Mouse (Mus musculus) heart, postnatal 0 days (tissue): ENCODE results near the gene Xrcc1. TPM values are rescaled to one million over a fixed set of nuclear protein-coding genes. Genes with fewer than 3 reads are reported as not detected.

Source experiments
- ATAC-seq: fragments of 200-750 bp; cut with Nextera tagmentation; 2 replicates; pipeline ENCODE4 v1.8.0; 2017; ENCODE audit warnings: low read depth, moderate number of reproducible peaks, moderate library complexity; ENCODE audit not compliant: insufficient read depth
- DNase-seq: peaks from one replicate; pipeline ENCODE4 v3.0.0-alpha.2; 2016; ENCODE audit warnings: low spot score
- H3K27ac ChIP-seq: fragments of 300-500 bp; sonication (generic); 2 replicates; pipeline ENCODE4 v1.5.1; 2014; ENCODE audit warnings: low read depth, mild to moderate bottlenecking
- H3K27me3 ChIP-seq: fragments of 300-500 bp; sonication (generic); 2 replicates; pipeline ENCODE4 v1.6.1; 2014; ENCODE audit warnings: low read length, mixed read lengths; ENCODE audit not compliant: control insufficient read depth, insufficient read depth
- H3K36me3 ChIP-seq: fragments of 300-500 bp; sonication (generic); replicated peaks from 2 replicates; pipeline ENCODE4 v1.6.1; 2014; ENCODE audit warnings: low read length, mixed read lengths; ENCODE audit not compliant: control insufficient read depth, insufficient read depth
- H3K4me1 ChIP-seq: fragments of 300-500 bp; sonication (generic); 2 replicates; pipeline ENCODE4 v1.6.1; 2014; ENCODE audit warnings: antibody characterized with exemption; ENCODE audit not compliant: control insufficient read depth, insufficient read depth
- H3K4me2 ChIP-seq: fragments of 300-500 bp; sonication (generic); 2 replicates; pipeline ENCODE4 v1.6.1; 2014; ENCODE audit warnings: low read depth, mild to moderate bottlenecking, low read length, moderate library complexity
- H3K4me3 ChIP-seq: fragments of 300-500 bp; sonication (generic); 2 replicates; pipeline ENCODE4 v1.5.1; 2014; ENCODE audit warnings: low read depth, low read length
- H3K9ac ChIP-seq: fragments of 300-500 bp; sonication (generic); replicated peaks from 2 replicates; pipeline ENCODE4 v1.6.1; 2014; ENCODE audit warnings: low read depth, low read length, mixed read lengths
- H3K9me3 ChIP-seq: fragments of 300-500 bp; sonication (generic); replicated peaks from 2 replicates; pipeline ENCODE4 v1.6.1; 2016; ENCODE audit warnings: low read length; ENCODE audit not compliant: control insufficient read depth
- CTCF ChIP-seq: IDR thresholded peaks from 2 replicates; pipeline ENCODE4 v1.5.1; 2016; ENCODE audit warnings: antibody characterized with exemption, control low read depth, low read depth
- EP300 ChIP-seq: IDR thresholded peaks from 2 replicates; pipeline ENCODE4 v1.6.1; 2016; ENCODE audit warnings: antibody characterized with exemption, low read depth
- WGBS: fragments of 180-500 bp; shearing (Covaris S2); extraction: QIAGEN DNeasy Blood & Tissue Kit; methylation state at CpG from one replicate; pipeline ENCODE4 v1.1.7; 2014; 5-methylcytosine and 5-hydroxymethylcytosine counted together
- polyA plus RNA-seq: library from polyadenylated mRNA; unstranded; fragments of >200 nt; fragmentation: Nextera tagmentation; extraction: Ambion mirVana; gene quantifications from 2 replicates; pipeline ENCODE4 v1.2.1, GENCODE M21; 2015
- total RNA-seq: library from RNA; depleted of rRNA; stranded (reverse); fragments of >200 nt; gene quantifications from 2 replicates; pipeline ENCODE4 v1.2.3, GENCODE M21; 2014; ENCODE audit warnings: low replicate concordance; rRNA removed

The Xrcc1 gene
- 30.3 and 46.1 TPM in 2 replicates for total RNA-seq
- 30.7 and 31.1 TPM in 2 replicates for polyA plus RNA-seq

DNA sequence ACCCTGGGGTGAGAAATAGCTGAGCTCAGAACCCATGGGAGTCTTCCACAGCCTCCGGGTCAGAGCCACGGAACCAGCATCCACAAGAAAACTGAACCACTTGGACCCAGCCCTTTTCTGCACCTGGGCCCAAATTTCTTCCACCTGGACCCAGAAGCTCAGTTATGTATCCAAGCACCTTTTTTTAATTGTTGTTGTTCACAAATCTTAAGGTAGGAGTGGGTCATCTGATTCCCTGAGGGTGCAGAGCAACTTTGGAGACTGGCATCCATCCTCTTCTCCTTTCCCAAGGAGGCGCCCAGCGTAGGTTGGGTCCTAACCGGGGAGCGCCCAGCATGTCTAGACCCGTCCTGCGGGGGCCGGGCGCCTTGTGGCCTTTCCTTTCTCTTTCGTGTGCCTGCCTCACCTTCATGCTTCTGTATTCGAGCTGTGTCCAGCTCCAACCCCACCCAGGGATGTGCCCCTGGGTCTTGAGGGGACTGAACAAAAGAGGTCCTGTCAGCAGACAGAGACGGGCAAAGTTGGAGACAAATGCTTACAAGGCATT lies at the start of gene Xrcc1, which contains the start of gene Pinlyp:
TSS of gene Xrcc1 (plus strand) at position 222 of the 547 bp plus-strand sequence.
TSS of gene Pinlyp (minus strand) at position 51 of the 547 bp plus-strand sequence.
- DNase-seq (no peak), ATAC-seq (no peak)
- no peaks in the 10 kb centered on the region for H3K9me3 ChIP-seq
- no peak for TF ChIP-seq CTCF
- no peak for TF ChIP-seq EP300
- H3K27ac ChIP-seq: peak within 1 kb of the TSS; percentile 24
- H3K36me3 ChIP-seq: peaks cover 16% of the 10 kb centered on the region
- H3K27me3 ChIP-seq: no peaks in the 10 kb centered on the region
- peak within 1 kb of the TSS; percentile 84 for H3K4me3 ChIP-seq
- H3K4me2 ChIP-seq: peak within 1 kb of the TSS; percentile 85
- H3K9ac ChIP-seq: peak within 1 kb of the TSS; percentile 82
- WGBS: 29% methylated on average over 13 of the region's 13 CpGs
- H3K4me1 ChIP-seq: peaks cover 4% of the 10 kb centered on the region; the same call in 1 of the 2 replicates

DNA sequence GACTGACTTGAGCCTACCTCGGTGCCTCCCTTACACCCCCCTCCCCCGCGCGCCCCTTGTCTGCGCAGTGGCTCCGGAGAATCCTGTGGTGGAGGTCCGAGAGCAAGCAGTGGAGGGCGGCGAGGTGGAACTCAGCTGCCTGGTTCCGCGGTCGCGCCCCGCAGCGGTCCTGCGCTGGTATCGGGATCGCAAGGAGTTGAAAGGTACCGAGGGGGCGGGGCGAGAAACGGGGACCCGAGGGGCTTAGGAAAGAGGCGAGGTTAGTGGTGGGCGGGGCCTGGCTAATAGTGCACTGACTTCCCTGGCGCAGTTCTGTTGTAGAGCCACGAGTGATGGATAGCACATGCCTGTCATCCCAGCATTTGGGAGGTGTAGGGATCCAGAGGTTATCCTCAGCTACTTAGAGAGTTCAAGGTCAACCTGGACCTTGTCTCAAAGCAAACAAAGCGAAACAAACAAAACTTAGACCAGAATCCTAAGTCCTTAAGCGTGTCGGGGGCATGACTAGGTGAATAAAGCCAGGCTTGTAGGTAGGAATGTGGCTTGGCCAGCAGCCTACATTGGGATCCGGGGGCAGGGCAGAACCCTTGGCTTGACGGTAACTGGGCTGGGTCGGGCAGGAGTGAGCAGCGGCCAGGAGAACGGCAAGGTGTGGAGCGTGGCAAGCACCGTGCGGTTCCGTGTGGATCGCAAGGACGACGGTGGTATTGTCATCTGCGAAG lies 46.1 kb upstream of the Xrcc1 start:
- no peak overlapping the region for H3K9ac ChIP-seq
- H3K4me2 ChIP-seq: peak overlapping the region; percentile 47
- TF ChIP-seq EP300 (no peak), CTCF (no peak)
- DNase-seq (no peak), ATAC-seq (peak; percentile 25; the same call in 1 of the 2 replicates)
- H3K27ac ChIP-seq: no peak overlapping the region
- peaks cover 50% of the 10 kb centered on the region for H3K27me3 ChIP-seq
- H3K9me3 ChIP-seq: no peaks in the 10 kb centered on the region
- peak overlapping the region; percentile 31 for H3K4me3 ChIP-seq
- 7% methylated on average over 43 of the region's 43 CpGs for WGBS
- H3K36me3 ChIP-seq: no peaks in the 10 kb centered on the region
- peaks cover 8% of the 10 kb centered on the region; the same call in 1 of the 2 replicates for H3K4me1 ChIP-seq

DNA sequence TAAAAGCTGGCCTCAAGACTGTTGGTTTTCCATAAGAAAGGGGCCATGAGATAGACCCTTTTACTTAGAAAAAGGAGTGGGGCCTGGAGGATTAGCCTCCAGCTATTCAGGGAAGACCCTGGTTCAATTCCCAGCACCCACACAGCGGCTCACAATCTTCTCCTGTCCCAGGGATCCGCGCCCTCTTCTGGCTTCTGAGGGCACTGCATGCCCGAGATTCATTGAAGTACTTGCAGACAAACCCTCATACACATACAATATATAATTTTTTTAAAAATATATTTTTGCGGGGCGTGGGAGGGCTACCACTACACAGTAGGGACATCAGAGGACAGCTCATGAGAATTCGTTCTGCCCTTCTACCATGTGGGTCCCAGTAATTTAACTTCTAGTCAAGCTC lies 45.2 kb upstream of the Xrcc1 start:
- H3K36me3 ChIP-seq: no peaks in the 10 kb centered on the region
- H3K4me1 ChIP-seq: peaks cover 18% of the 10 kb centered on the region
- ATAC-seq (no peak), DNase-seq (no peak)
- H3K27ac ChIP-seq: no peak overlapping the region
- H3K4me3 ChIP-seq: no peak overlapping the region
- H3K9me3 ChIP-seq: no peaks in the 10 kb centered on the region
- 27% methylated on average over 7 of the region's 7 CpGs for WGBS
- TF ChIP-seq EP300 (no peak), CTCF (peak; percentile 31)
- peaks cover 50% of the 10 kb centered on the region for H3K27me3 ChIP-seq
- H3K9ac ChIP-seq: no peak overlapping the region
- H3K4me2 ChIP-seq: no peak overlapping the region

DNA sequence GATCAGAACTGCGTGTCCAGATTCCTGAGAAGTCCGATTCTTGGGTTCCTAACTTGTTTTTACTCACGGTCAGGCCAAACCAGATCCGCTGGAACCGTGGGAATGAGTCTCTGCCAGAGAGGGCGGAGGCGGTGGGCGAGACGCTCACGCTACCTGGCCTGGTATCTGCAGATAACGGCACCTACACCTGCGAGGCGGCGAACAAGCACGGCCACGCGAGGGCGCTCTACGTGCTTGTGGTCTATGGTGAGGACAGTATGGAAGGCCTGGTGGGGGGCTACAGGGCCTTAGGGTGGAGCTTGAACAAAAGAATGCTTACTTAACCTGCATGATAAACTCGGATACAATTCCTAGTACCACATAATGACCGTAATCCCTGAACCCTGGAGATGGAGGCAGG lies 44.6 kb upstream of the Xrcc1 start:
- WGBS: 35% methylated on average over 21 of the region's 21 CpGs
- no peak for TF ChIP-seq EP300
- TF ChIP-seq CTCF: no peak; the same call in 1 of the 2 replicates
- Histone ChIP-seq H3K36me3 (no peaks in the 10 kb centered on the region), H3K4me1 (peaks cover 23% of the 10 kb centered on the region), H3K9ac (no peak overlapping the region), H3K4me2 (no peak overlapping the region), H3K27me3 (peaks cover 50% of the 10 kb centered on the region), H3K4me3 (no peak overlapping the region), H3K9me3 (no peaks in the 10 kb centered on the region), H3K27ac (no peak overlapping the region)
- no peak for ATAC-seq
- no peak for DNase-seq

DNA sequence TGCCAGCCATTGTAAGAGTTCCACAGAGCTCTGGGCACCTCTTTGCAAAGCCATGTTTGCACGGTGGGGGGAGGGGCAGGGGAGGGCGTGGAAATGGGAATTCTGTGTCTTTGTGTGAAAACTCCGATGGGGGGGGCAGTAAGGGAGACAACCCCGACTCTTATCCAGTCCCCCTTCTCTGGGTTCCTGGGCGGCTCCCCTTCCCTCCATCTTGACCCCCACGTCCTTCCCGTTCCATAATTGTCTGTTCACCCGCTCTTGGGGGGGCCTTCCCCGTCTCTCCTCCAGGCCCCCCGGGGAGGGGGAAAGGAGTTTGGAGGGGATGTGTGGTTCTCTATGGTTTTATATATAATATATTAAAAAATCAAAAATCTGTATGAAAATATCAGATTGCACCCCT lies 42.1 kb upstream of the Xrcc1 start:
- Histone ChIP-seq H3K27me3 (peaks cover 33% of the 10 kb centered on the region), H3K4me2 (peak overlapping the region; percentile 30)
- 17% methylated on average over 10 of the region's 10 CpGs for WGBS

More for the DNA sequence above, 42.1 kb upstream of the Xrcc1 start:
- Histone ChIP-seq H3K27ac (no peak overlapping the region), H3K9ac (no peak overlapping the region), H3K9me3 (no peaks in the 10 kb centered on the region), H3K4me3 (no peak overlapping the region), H3K4me1 (peaks cover 31% of the 10 kb centered on the region), H3K36me3 (no peaks in the 10 kb centered on the region)
- no peak for ATAC-seq
- TF ChIP-seq EP300 (no peak), CTCF (no peak)
- no peak for DNase-seq
